Mouse (Mus musculus): Measurements from ENCODE around the gene Pde6h. TPM values are rescaled to one million over a fixed set of nuclear protein-coding genes. Genes with fewer than 3 reads are reported as not detected.
A peak's percentile ranks its signal among the peaks of the same experiment; 100 is the strongest.

Pde6h gene
- total and polyA plus RNA-seq, 2 experiments = under 0.01 to 0.05 TPM

GRCm38 (mm10) chr6:136980331-136980746, 56.7 kb downstream of the Pde6h start:
- TF ChIP-seq POLR2A (IDR thresholded peaks at IDR 0.05; ENCODE audit: extremely low read depth, insufficient read depth, low read length) (no peak), CTCF (IDR thresholded peaks at IDR 0.05; ENCODE audit: low read depth, low read length) (peak; percentile 64)
- DNase-seq (ENCODE audit: extremely low read depth, low read depth, low spot score) = peak; percentile 47
- H3K4me3 ChIP-seq (ENCODE audit: insufficient read depth, low read depth, low read length) = no peak overlapping the region
- 26% methylated on average over 3 of the region's 3 CpGs for WGBS
- H3K9ac ChIP-seq (ENCODE audit: low read depth, low read length) = 0 out of 2 replicates have a peak overlapping the region, but pooled peaks have one; percentile 3
- no peak overlapping the region for H3K27ac ChIP-seq (replicated peaks; ENCODE audit: insufficient read depth, low read depth, low read length)
- H3K4me1 ChIP-seq (ENCODE audit: control insufficient read depth, insufficient read depth, low read length) = peaks cover 2% of the 10 kb centered on the region; the same call in 1 of the 2 replicates
- H3K36me3 ChIP-seq (ENCODE audit: control insufficient read depth, insufficient read depth, low read length) = no peaks in the 10 kb centered on the region
- no peaks in the 10 kb centered on the region for H3K27me3 ChIP-seq (ENCODE audit: control insufficient read depth, insufficient read depth, low read length)
- no peaks in the 10 kb centered on the region for H3K79me2 ChIP-seq (ENCODE audit: control insufficient read depth, insufficient read depth, low read length)

GRCm38 (mm10) chr6:136982581-136982980, 58.9 kb downstream of the Pde6h start:
- 69% methylated on average over 6 of the region's 6 CpGs for WGBS
- no peak overlapping the region for H3K9ac ChIP-seq (ENCODE audit: low read depth, low read length)
- H3K79me2 ChIP-seq (ENCODE audit: control insufficient read depth, insufficient read depth, low read length) = no peaks in the 10 kb centered on the region
- DNase-seq (ENCODE audit: extremely low read depth, low read depth, low spot score) = no peak
- peaks cover 2% of the 10 kb centered on the region; the same call in 1 of the 2 replicates for H3K4me1 ChIP-seq (ENCODE audit: control insufficient read depth, insufficient read depth, low read length)
- TF ChIP-seq CTCF (IDR thresholded peaks at IDR 0.05; ENCODE audit: low read depth, low read length) = no peak
- TF ChIP-seq POLR2A (IDR thresholded peaks at IDR 0.05; ENCODE audit: extremely low read depth, insufficient read depth, low read length) = no peak
- H3K27ac ChIP-seq (replicated peaks; ENCODE audit: insufficient read depth, low read depth, low read length) = no peak overlapping the region
- H3K36me3 ChIP-seq (ENCODE audit: control insufficient read depth, insufficient read depth, low read length) = no peaks in the 10 kb centered on the region
- H3K4me3 ChIP-seq (ENCODE audit: insufficient read depth, low read depth, low read length) = no peak overlapping the region
- H3K27me3 ChIP-seq (ENCODE audit: control insufficient read depth, insufficient read depth, low read length) = no peaks in the 10 kb centered on the region

GRCm38 (mm10) chr6:136983201-136983600, 59.6 kb downstream of the Pde6h start:
- WGBS = 81% methylated on average over 7 of the region's 7 CpGs
- no peaks in the 10 kb centered on the region for H3K36me3 ChIP-seq (ENCODE audit: control insufficient read depth, insufficient read depth, low read length)
- TF ChIP-seq POLR2A (IDR thresholded peaks at IDR 0.05; ENCODE audit: extremely low read depth, insufficient read depth, low read length) (no peak), CTCF (IDR thresholded peaks at IDR 0.05; ENCODE audit: low read depth, low read length) (no peak)
- no peaks in the 10 kb centered on the region for H3K79me2 ChIP-seq (ENCODE audit: control insufficient read depth, insufficient read depth, low read length)
- H3K4me3 ChIP-seq (ENCODE audit: insufficient read depth, low read depth, low read length) = no peak overlapping the region
- no peak overlapping the region for H3K9ac ChIP-seq (ENCODE audit: low read depth, low read length)
- peaks cover 2% of the 10 kb centered on the region; the same call in 1 of the 2 replicates for H3K4me1 ChIP-seq (ENCODE audit: control insufficient read depth, insufficient read depth, low read length)
- no peak for DNase-seq (ENCODE audit: extremely low read depth, low read depth, low spot score)
- no peak overlapping the region for H3K27ac ChIP-seq (replicated peaks; ENCODE audit: insufficient read depth, low read depth, low read length)
- H3K27me3 ChIP-seq (ENCODE audit: control insufficient read depth, insufficient read depth, low read length) = no peaks in the 10 kb centered on the region

GRCm38 (mm10) chr6:136986019-136986418, 62.4 kb downstream of the Pde6h start:
- DNase-seq (ENCODE audit: extremely low read depth, low read depth, low spot score) = no peak
- Histone ChIP-seq H3K9ac (ENCODE audit: low read depth, low read length) (no peak overlapping the region), H3K27ac (replicated peaks; ENCODE audit: insufficient read depth, low read depth, low read length) (no peak overlapping the region), H3K27me3 (ENCODE audit: control insufficient read depth, insufficient read depth, low read length) (no peaks in the 10 kb centered on the region), H3K36me3 (ENCODE audit: control insufficient read depth, insufficient read depth, low read length) (no peaks in the 10 kb centered on the region), H3K4me3 (ENCODE audit: insufficient read depth, low read depth, low read length) (no peak overlapping the region), H3K79me2 (ENCODE audit: control insufficient read depth, insufficient read depth, low read length) (no peaks in the 10 kb centered on the region), H3K4me1 (ENCODE audit: control insufficient read depth, insufficient read depth, low read length) (no peaks in the 10 kb centered on the region; the same call in 1 of the 2 replicates)
- WGBS = 79% methylated on average over 13 of the region's 13 CpGs
- TF ChIP-seq POLR2A (IDR thresholded peaks at IDR 0.05; ENCODE audit: extremely low read depth, insufficient read depth, low read length) (no peak), CTCF (IDR thresholded peaks at IDR 0.05; ENCODE audit: low read depth, low read length) (no peak)

- H3K9ac ChIP-seq (ENCODE audit: low read depth, low read length) = no peak overlapping the region
- no peak for DNase-seq (ENCODE audit: extremely low read depth, low read depth, low spot score)
These were observed 63.1 kb downstream of the Pde6h start for GRCm38 (mm10) chr6:136986718-136987117.

GRCm38 (mm10) chr6:136988536-136989060, 65.0 kb downstream of the Pde6h start:
- Histone ChIP-seq H3K27ac (replicated peaks; ENCODE audit: insufficient read depth, low read depth, low read length) (no peak overlapping the region), H3K36me3 (ENCODE audit: control insufficient read depth, insufficient read depth, low read length) (no peaks in the 10 kb centered on the region), H3K79me2 (ENCODE audit: control insufficient read depth, insufficient read depth, low read length) (no peaks in the 10 kb centered on the region), H3K9ac (ENCODE audit: low read depth, low read length) (no peak overlapping the region), H3K4me1 (ENCODE audit: control insufficient read depth, insufficient read depth, low read length) (no peaks in the 10 kb centered on the region; the same call in 1 of the 2 replicates), H3K4me3 (ENCODE audit: insufficient read depth, low read depth, low read length) (no peak overlapping the region), H3K27me3 (ENCODE audit: control insufficient read depth, insufficient read depth, low read length) (no peaks in the 10 kb centered on the region)
- TF ChIP-seq CTCF (IDR thresholded peaks at IDR 0.05; ENCODE audit: low read depth, low read length) (no peak), POLR2A (IDR thresholded peaks at IDR 0.05; ENCODE audit: extremely low read depth, insufficient read depth, low read length) (no peak)
- DNase-seq (ENCODE audit: extremely low read depth, low read depth, low spot score) = no peak
- WGBS = 87% methylated on average over 7 of the region's 7 CpGs

More at GRCm38 (mm10) chr6:136986718-136987117, 63.1 kb downstream of the Pde6h start:
- no peaks in the 10 kb centered on the region; the same call in 1 of the 2 replicates for H3K4me1 ChIP-seq (ENCODE audit: control insufficient read depth, insufficient read depth, low read length)
- H3K27me3 ChIP-seq (ENCODE audit: control insufficient read depth, insufficient read depth, low read length) = no peaks in the 10 kb centered on the region
- H3K27ac ChIP-seq (replicated peaks; ENCODE audit: insufficient read depth, low read depth, low read length) = no peak overlapping the region
- WGBS = 70% methylated on average over 11 of the region's 11 CpGs
- no peaks in the 10 kb centered on the region for H3K36me3 ChIP-seq (ENCODE audit: control insufficient read depth, insufficient read depth, low read length)
- no peak for TF ChIP-seq CTCF (IDR thresholded peaks at IDR 0.05; ENCODE audit: low read depth, low read length)
- no peak for TF ChIP-seq POLR2A (IDR thresholded peaks at IDR 0.05; ENCODE audit: extremely low read depth, insufficient read depth, low read length)
- H3K79me2 ChIP-seq (ENCODE audit: control insufficient read depth, insufficient read depth, low read length) = no peaks in the 10 kb centered on the region
- no peak overlapping the region for H3K4me3 ChIP-seq (ENCODE audit: insufficient read depth, low read depth, low read length)

Data from liver, adult 2 months (tissue).